Mouse (Mus musculus) cerebellum, postnatal 25 days (tissue): ENCODE results near the gene Robo1.

Experiments used
- DNase-seq, 2 experiments: peaks; one replicate each; pipeline ENCODE4 v3.0.0; 2021; ENCODE audit warnings: mixed read lengths in 2 of 2

The Robo1 gene

DNA sequence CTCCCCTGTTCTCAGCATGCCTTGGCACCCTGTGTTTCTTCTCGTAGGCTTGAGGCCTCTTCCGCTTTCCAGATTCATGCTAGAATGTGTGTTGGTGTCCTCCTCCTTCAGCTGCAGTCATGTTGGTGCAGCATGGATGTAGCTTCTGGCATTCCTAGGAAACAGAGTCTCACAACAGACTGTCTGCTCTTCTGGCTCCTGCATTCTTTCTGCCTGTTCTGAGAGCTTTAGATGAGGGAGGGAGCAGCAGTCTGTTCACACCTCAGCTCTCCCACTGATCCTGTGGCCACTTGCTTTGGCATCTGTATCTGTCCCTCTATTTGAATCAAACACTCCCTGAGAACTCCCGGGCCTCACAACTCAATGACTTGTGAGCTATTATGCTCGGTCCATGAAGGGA, 707.9 kb downstream of the Robo1 start:
- no peak for DNase-seq

GRCm38 (mm10) chr16:73016801-73017200, 708.7 kb downstream of the Robo1 start:
- DNase-seq, result no peak

DNA sequence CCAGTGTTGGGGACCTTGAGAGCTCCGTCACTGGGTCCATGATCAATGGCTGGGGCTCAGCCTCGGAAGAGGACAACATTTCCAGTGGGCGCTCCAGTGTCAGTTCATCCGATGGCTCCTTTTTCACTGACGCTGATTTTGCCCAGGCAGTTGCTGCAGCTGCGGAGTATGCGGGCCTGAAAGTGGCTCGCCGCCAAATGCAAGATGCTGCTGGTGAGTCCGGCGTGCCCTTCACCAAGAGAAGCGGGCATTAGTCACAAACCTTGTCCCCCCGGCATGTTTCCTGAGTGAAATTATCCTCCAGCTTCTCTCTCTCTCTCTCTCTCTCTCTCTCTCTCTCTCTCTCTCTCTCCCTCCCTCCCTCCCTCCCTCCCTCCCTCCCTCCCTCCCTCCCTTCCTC, 716.2 kb downstream of the Robo1 start:
- DNase-seq, result peak in 1 of 2 experiments; percentile 18

DNA sequence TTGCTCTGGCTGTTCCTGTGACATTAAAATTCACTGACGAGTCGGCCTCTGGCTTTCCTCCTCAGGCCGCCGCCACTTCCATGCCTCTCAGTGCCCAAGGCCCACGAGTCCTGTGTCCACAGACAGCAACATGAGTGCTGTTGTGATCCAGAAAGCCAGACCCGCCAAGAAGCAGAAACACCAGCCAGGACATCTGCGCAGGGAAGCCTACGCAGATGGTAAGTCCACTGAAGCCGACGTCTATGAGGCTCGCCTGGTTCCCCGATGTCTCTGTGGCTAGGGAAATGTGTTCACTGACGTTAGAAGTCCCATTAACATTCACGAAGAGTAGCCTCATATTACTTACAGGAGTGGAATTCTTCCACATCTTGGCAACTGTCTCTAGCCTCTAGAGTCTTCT, 719.6 kb downstream of the Robo1 start:
- DNase-seq, result no peak

GRCm38 (mm10) chr16:73030999-73031398, 722.9 kb downstream of the Robo1 start:
- no peak for DNase-seq

DNA sequence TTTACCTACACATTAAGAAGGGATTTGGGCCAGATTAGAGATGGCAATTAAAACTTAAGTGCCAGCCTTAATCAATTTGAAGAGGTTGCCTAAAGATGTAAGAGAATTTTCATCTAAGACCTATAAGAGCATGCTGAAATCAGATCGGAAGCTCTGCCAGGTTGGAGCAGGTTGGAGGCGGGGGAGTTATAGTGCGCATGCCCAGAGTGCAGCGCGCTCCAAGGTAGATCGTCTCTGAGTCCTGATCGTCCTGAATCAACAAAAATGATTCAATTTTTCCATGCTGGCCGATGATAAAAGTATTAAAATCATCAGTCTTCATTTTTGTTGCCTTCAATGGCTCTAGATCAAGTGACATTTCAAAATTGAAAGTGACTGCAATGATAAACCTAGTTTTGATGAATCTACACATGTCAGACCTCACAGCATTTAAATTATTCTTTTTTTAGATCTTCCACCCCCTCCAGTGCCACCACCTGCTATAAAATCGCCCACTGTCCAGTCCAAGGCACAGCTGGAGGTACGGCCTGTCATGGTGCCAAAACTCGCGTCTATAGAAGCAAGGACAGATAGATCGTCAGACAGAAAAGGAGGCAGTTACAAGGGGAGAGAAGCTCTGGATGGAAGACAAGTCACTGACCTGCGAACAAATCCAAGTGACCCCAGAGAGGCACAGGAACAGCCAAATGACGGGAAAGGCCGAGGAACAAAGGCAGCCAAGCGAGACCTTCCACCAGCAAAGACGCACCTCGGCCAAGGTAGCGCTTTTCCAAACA, 727.3 kb downstream of the Robo1 start:
- peak; percentile 88 to 91 for DNase-seq

GRCm38 (mm10) chr16:73038552-73038951, 730.4 kb downstream of the Robo1 start:
- no peak for DNase-seq

GRCm38 (mm10) chr16:73062461-73062860, 754.4 kb downstream of the Robo1 start:
- no peak for DNase-seq

- no peak for DNase-seq
Measured at GRCm38 (mm10) chr16:73067782-73068181, 759.7 kb downstream of the Robo1 start.

DNA sequence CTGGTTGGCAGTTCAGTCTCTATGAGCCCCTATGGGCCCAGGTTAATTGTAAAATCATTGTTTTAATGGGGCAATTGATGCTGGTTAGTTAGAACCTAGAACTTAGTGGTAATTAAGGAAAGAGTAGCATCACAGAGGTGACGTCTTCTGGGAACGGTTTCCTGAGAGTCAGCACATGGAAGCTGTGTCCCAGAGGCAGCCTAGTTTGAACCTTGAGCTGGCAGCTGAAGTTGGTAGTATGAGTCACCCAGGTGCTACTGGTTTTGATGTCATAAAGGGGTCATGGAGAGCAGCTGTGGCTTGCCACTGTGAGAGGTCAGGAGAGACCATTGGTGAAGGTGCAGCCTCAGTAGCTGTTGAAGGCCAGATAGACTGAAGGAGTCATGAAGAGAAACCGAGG, 763.9 kb downstream of the Robo1 start:
- DNase-seq, result no peak

GRCm38 (mm10) chr16:73072883-73073282, 764.8 kb downstream of the Robo1 start:
- DNase-seq, result no peak

DNA sequence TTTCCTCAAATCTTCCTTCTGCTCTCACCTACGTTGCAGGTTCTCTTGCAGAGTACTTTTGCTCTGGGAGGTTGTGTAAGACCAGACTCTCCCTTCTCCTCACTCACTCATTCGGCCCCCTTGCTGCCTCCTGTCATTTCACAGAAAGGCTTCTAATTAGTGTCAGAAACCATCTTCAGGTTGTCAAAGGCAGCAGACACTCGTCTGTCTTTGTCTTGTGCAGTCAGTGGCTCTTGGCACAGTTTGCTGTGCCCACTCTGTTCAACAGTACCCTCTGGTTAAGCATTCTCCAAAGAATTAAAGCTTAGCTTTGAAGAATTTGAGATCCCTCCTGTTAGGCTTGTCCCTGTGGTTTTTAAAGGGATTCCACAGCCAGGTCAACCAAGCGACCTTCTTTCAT, 774.3 kb downstream of the Robo1 start:
- no peak for DNase-seq

DNA sequence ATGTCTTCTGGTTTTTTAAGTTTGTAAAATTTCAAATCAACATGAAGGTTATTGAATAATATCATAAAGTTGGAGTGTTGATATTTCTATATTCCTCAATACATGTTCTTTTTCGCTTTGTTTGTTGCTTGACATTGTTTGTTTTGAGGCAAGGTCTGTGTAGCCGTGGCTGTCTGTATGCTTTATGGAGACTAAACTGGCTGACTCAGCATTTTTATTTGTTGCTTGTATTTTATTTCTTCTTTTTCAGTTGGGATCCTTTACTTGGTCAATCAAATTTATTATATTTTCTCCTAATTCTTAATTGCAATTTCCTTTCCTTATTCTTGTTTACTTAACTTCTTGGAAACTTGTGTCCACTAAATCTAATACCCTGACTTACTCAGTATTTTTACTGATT, 775.0 kb downstream of the Robo1 start:
- DNase-seq, result no peak
